Mouse (Mus musculus) frontal cortex, postnatal 25 days (tissue): ENCODE data around the gene Cnr1.

Source experiments
- DNase-seq, 2 experiments: peaks; one replicate each; pipeline ENCODE4 v3.0.0; 2022; ENCODE audit warnings: low spot score in 2 of 2

Cnr1 gene

DNA sequence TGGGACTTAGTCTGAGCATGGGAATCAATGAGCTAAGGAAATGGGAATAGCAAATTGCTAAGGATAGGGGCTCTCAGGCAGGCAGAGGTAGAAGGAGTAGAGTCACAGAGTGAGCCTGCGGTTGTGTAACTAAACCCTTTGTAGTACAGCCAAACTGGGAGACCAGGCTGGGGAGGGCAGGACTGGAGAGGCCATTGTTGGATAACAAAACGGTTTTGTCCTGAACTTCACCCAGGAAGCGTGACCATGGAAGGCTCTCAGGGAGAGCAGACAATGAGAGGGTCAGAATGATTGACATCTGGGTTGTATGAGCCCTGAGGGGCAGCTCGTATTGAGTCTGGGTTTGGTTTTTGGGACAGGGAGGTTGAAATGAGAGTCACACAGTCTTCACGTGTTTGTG, 17.2 kb downstream of the Cnr1 start:
- no peak for DNase-seq

GRCm38 (mm10) chr4:33943936-33944335, 19.5 kb downstream of the Cnr1 start:
- DNase-seq: no peak

GRCm38 (mm10) chr4:33945742-33946141, 21.3 kb downstream of the Cnr1 start:
- DNase-seq: no peak

- DNase-seq: no peak
These were observed 23.2 kb downstream of the Cnr1 start for GRCm38 (mm10) chr4:33947584-33947983.

DNA sequence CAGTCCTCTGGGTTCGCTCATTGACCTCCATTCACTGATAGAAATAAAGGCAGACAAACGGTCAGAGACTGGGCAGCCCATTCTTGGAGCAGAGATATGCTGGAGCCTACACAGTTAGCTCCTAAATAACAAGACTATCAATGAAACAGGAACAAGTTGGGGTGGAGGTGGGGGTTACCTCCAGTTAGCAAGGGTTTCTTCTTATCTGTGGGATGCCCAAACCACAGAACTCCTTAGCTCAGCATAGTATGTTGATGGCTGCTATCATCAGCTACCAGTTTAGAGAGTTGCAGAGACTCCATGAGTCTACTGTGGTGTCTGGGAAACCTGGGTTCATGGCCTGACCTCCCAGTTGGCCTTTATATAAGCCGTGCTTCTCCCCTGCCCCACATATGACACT, 33.0 kb downstream of the Cnr1 start:
- DNase-seq: no peak

DNA sequence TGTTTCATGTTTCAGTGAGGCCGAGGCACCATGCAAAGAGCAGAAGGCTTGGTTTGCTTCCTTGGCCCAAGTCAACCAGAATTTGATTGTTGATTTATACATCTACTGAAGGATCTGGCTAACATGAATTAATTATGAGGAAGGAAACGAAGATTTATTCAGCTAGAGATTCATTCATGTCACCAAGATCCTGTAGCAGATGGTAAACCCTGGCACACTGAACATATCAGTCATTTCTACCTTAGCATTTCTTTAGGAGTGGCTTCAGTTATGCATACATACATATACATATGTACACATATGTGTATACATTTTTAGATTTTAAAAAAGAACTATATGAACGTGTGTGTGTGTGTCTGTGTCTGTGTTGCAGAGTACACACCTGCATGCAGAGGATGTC, 34.1 kb downstream of the Cnr1 start:
- DNase-seq: no peak

GRCm38 (mm10) chr4:33959841-33960240, 35.4 kb downstream of the Cnr1 start:
- DNase-seq: no peak

- no peak for DNase-seq
These were observed 46.3 kb downstream of the Cnr1 start for GRCm38 (mm10) chr4:33970726-33971125.

- no peak for DNase-seq
These were observed 64.2 kb downstream of the Cnr1 start for GRCm38 (mm10) chr4:33988466-33989089.

DNA sequence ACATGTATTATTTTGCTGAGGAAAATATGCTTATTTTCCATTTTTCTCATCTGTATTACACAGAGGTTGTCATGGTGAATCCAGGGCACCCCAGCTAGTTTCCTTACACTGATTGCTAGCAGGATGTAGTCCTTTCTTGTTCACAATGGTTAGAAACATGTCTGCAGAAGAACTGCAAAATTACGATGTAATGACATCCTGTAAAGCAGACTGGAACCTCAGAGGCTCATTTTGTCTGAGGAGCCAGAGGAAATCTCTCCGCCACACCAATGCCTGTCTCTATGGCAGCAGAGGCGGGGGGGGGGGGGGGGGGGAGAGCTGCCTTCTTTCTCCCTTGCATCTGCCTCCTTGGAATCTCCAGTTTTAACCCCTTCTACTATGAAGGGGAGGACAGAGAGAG, 68.3 kb downstream of the Cnr1 start:
- no peak for DNase-seq

GRCm38 (mm10) chr4:33996382-33996781, 72.0 kb downstream of the Cnr1 start:
- DNase-seq: no peak
